Mouse (Mus musculus): ENCODE measurements around the gene Rps25.

DNA sequence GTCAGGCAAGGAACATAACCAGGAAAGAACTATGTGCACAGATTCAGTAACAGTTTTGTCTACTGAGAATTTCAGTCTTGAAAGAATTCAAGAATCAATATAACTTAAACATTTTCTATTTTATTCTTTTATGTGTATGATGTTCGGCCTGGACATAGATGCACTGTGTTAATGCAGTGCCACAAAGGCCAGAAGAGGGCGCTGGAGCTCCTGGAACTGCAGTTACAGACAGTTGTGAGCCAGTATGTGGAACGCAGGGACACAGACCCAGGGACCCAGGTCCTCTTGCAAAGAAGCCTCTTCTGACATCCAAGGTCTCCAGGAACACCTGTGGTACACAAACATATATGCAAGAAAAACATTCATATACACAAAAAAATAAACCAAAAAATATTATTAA is 42.5 kb upstream of the Rps25 start:
- TF ChIP-seq POLR2A (IDR thresholded peaks at IDR 0.05; ENCODE audit: borderline replicate concordance, control insufficient read depth, low read depth, low read length) (no peak), CTCF (IDR thresholded peaks at IDR 0.05; ENCODE audit: control insufficient read depth, insufficient read depth, low read length) (peak; percentile 47; the same call in 1 of the 2 replicates)

All from bone marrow, adult 2 months (tissue).